Mouse (Mus musculus): ENCODE measurements around the gene Nup37. TPM values are rescaled to one million over a fixed set of nuclear protein-coding genes. Genes with fewer than 3 reads are reported as not detected.

The Nup37 gene
- total RNA-seq, 2 experiments from 2014 or later: 7.3 to 7.4 TPM

GRCm38 (mm10) chr10:88218161-88218560 is 71.4 kb downstream of the Nup37 start:
- no peak for DNase-seq (ENCODE audit: extremely low spot score in 1 of 2, low spot score in 2 of 2)
- intact Hi-C loops (cut with DNase I): no loop called here

- intact Hi-C loops (cut with DNase I): no loop called here
Measured at GRCm38 (mm10) chr10:88221718-88222117, 74.9 kb downstream of the Nup37 start.

GRCm38 (mm10) chr10:88225421-88225820 is 78.6 kb downstream of the Nup37 start:
- intact Hi-C loops (cut with DNase I): no loop called here
- DNase-seq (ENCODE audit: extremely low spot score in 1 of 2, low spot score in 2 of 2): no peak

More at GRCm38 (mm10) chr10:88221718-88222117, 74.9 kb downstream of the Nup37 start:
- DNase-seq (ENCODE audit: extremely low spot score in 1 of 2, low spot score in 2 of 2): no peak

- DNase-seq (ENCODE audit: extremely low spot score in 1 of 2, low spot score in 2 of 2): no peak
- intact Hi-C loops (cut with DNase I): no loop called here
Measured at GRCm38 (mm10) chr10:88227962-88228361, 81.2 kb downstream of the Nup37 start.

Other genes starting within 250 kb of the Nup37 start
- gene Pmch, start 55.9 kb upstream of the Nup37 start, total RNA-seq (2021): not detected
- gene Parpbp, start 51 bp upstream of the Nup37 start, total RNA-seq (2021): 1 to 10 TPM; 2.8 to 2.9 TPM
- 10 to 100 TPM; 22.0 to 24.6 TPM for gene Washc3, start 54.1 kb downstream of the Nup37 start, total RNA-seq (2021)
- gene Dram1, start 232.1 kb downstream of the Nup37 start, total RNA-seq (2021): 1 to 10 TPM in 1 of 2 experiments, under 1 TPM in 1; 0.94 to 1.6 TPM
- 100 to 1,000 TPM; 101 to 102 TPM for gene Gnptab, start 232.1 kb downstream of the Nup37 start, total RNA-seq (2021)

Measured in left cerebral cortex, postnatal 10 days (tissue).